Mouse (Mus musculus) midbrain, embryonic 10.5 days (tissue): ENCODE results near the gene Spint4. TPM values are rescaled to one million over a fixed set of nuclear protein-coding genes. Genes with fewer than 3 reads are reported as not detected.

Source experiments
- DNase-seq: peaks from one replicate; pipeline ENCODE4 v3.0.0-alpha.2; 2017; ENCODE audit warnings: low spot score
- H3K27ac ChIP-seq: fragments of 300-500 bp; sonication (generic); replicated peaks from 2 replicates; pipeline ENCODE4 v1.5.1; 2016; ENCODE audit warnings: mild to moderate bottlenecking
- H3K27me3 ChIP-seq: fragments of 300-500 bp; sonication (generic); 2 replicates; pipeline ENCODE4 v1.6.1; 2016; ENCODE audit warnings: low read depth, mild to moderate bottlenecking; ENCODE audit not compliant: poor library complexity, severe bottlenecking
- H3K36me3 ChIP-seq: fragments of 300-500 bp; sonication (generic); 2 replicates; pipeline ENCODE4 v1.6.1; 2016; ENCODE audit warnings: mild to moderate bottlenecking, moderate library complexity
- H3K4me1 ChIP-seq: fragments of 300-500 bp; sonication (generic); 2 replicates; pipeline ENCODE4 v1.6.1; 2016
- H3K4me3 ChIP-seq: fragments of 300-500 bp; sonication (generic); 2 replicates; pipeline ENCODE4 v1.5.1; 2016; ENCODE audit warnings: mild to moderate bottlenecking, moderate library complexity
- H3K9me3 ChIP-seq: fragments of 300-500 bp; sonication (generic); replicated peaks from 2 replicates; pipeline ENCODE4 v1.6.1; 2016; ENCODE audit warnings: mild to moderate bottlenecking
- WGBS: fragments of 180-500 bp; shearing (Covaris S2); methylation state at CpG from one replicate; pipeline ENCODE4 v1.1.7; 2016; 5-methylcytosine and 5-hydroxymethylcytosine counted together
- polyA plus RNA-seq: library from polyadenylated mRNA; unstranded; fragments of >200 nt; fragmentation: Nextera tagmentation; extraction: Ambion mirVana; gene quantifications from 2 replicates; pipeline ENCODE4 v1.2.1, GENCODE M21; 2016

Gene Spint4
- polyA plus RNA-seq, result not detected in 2 replicates

DNA sequence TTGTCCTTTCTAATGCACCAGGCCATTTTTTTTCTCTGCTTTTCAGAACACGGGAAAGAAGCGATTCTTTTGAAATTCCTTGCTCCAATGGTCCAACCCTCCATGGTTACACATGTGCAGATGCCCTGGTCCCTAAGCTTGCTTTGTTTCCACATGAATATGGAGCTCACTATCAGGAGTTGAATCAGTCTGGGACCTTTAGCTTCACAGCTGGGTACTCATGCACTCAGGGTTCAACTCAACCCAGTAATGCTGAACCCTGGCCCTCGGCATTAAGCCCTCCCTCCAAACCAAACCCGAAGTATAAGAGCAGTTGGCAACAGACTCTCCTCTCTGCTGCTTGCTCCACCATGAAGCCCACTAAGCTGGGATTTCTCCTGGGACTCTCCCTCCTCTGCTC lies at the start of gene Spint4:
TSS of gene Spint4 (plus strand) at position 301 of the 400 bp plus-strand sequence.
- 86% methylated on average over 4 of the region's 4 CpGs for WGBS
- Histone ChIP-seq H3K27me3 (no peaks in the 10 kb centered on the region), H3K36me3 (no peaks in the 10 kb centered on the region), H3K4me3 (no peak within 1 kb of the TSS), H3K4me1 (no peaks in the 10 kb centered on the region), H3K9me3 (no peaks in the 10 kb centered on the region), H3K27ac (no peak within 1 kb of the TSS)
- no peak for DNase-seq

DNA sequence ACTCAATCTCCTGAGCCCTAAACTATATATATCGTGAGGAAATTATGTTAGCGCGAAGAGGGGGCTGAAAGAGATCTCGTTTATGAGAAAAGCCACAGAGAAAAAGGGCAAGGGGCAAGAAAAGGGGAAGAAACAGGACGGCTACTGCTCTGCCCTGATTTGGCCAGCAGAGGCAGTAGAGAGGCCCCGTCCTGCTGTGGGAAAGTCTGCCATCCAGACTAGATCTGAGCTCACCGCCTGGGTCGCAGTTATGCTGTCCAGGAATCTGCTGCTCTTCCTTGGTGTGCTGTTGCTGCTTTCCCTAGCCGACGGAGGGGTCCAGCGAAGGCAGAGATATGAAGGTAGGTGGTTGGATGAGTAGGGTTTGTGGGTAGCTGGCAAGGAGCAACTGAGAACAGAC lies 42.4 kb upstream of the Spint4 start, which contains the start of gene Wfdc10:
TSS of gene Wfdc10 (plus strand) at position 189 of the 400 bp plus-strand sequence.
- no peak within 1 kb of the TSS for H3K27ac ChIP-seq
- no peaks in the 10 kb centered on the region for H3K36me3 ChIP-seq
- H3K4me1 ChIP-seq, result 0 out of 2 replicates have a peak, but pooled peaks cover 7% of the 10 kb centered on the region
- no peaks in the 10 kb centered on the region for H3K9me3 ChIP-seq
- 22% methylated on average over 11 of the region's 11 CpGs for WGBS
- no peak within 1 kb of the TSS for H3K4me3 ChIP-seq
- no peaks in the 10 kb centered on the region for H3K27me3 ChIP-seq
- peak; percentile 65 for DNase-seq

DNA sequence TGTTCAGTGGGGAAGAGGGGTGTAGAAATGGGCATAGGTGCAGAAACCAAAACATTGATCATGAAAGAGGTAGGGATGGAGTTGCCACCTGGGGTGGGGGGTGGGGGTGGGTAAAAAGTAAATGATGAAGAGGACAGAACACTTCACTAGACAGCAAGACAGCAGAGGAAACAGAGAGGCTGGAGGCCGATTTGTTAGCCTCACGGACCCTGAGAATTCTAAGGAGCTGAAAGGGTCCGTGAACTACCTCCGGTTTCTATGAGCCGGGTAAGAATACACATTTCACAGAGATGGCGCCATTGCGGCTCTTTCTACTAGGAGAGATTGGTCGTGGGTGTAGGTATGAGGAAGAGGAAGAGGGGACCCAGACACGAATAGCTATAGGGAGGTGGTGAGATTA lies 41.8 kb upstream of the Spint4 start, which contains the start of gene Wfdc9:
TSS of gene Wfdc9 (minus strand) at position 101 of the 400 bp plus-strand sequence.
- Histone ChIP-seq H3K4me1 (0 out of 2 replicates have a peak, but pooled peaks cover 7% of the 10 kb centered on the region), H3K36me3 (no peaks in the 10 kb centered on the region), H3K9me3 (no peaks in the 10 kb centered on the region), H3K27ac (no peak within 1 kb of the TSS), H3K4me3 (no peak within 1 kb of the TSS), H3K27me3 (no peaks in the 10 kb centered on the region)
- DNase-seq, result no peak
- 86% methylated on average over 9 of the region's 9 CpGs for WGBS

DNA sequence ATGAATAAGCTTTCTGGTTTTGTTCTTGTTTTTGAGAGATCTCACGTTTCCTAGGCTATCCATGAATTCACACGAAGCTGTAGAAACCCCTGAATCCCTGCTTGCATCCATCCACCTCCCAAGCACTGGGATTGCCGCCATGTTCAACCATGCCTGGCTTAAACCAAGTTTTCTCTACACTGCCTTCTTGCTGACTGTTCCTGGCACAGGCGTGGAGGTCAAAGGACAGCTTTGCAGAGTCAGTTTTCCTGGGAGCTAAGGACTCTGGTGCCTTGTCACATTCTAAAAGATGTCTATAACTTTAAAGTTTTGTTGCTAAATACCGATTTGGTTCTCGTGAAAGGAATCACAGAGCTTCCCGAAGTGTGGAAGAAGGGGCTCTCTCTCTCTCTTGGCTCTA lies 33.5 kb upstream of the Spint4 start:
- 89% methylated on average over 7 of the region's 7 CpGs for WGBS
- no peaks in the 10 kb centered on the region for H3K27me3 ChIP-seq
- peaks cover 5% of the 10 kb centered on the region; the same call in 1 of the 2 replicates for H3K9me3 ChIP-seq
- H3K4me1 ChIP-seq, result no peaks in the 10 kb centered on the region
- no peaks in the 10 kb centered on the region for H3K36me3 ChIP-seq
- no peak overlapping the region for H3K4me3 ChIP-seq
- no peak overlapping the region for H3K27ac ChIP-seq
- DNase-seq, result no peak

DNA sequence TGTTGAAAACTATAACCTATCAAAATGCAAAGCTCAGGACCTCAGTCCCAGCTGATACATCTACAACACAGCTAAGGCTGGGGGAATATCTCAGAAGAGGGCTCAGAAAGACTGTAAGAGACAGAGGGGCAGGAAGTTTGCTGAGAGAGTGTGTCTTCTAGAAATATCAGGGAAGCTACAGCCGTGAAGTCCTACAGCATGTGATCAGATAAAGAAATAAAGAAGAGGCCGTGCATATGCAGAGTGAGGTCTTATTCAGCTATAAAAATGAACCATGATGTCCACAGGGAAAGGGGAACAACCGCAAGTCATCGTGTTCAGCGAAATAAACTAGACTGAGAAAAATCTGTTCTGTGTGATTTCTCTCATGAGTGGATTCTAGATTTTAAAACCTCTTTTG lies 28.0 kb upstream of the Spint4 start:
- Histone ChIP-seq H3K27ac (no peak overlapping the region), H3K27me3 (no peaks in the 10 kb centered on the region), H3K4me1 (no peaks in the 10 kb centered on the region), H3K4me3 (no peak overlapping the region), H3K36me3 (no peaks in the 10 kb centered on the region), H3K9me3 (peaks cover 5% of the 10 kb centered on the region; the same call in 1 of the 2 replicates)
- 86% methylated on average over 5 of the region's 5 CpGs for WGBS
- no peak for DNase-seq

DNA sequence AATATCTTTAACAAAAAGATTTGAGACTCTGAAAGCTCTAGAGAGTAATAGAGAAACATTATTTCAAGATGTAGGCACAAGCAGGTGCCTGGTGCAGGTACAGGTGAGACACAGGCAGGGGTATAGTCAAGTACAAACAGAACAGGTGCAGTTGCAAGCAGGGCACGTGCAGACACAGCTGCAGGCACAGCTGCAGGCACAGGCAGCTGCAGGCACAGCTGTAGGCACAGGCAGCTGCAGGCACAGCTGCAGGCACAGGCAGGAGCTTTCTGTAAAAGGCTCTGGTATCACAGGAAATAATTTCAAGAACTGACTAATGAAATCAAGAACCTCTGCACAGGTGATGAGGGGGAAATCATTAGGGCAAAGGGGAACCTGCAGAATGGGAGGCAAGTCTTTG lies 27.4 kb upstream of the Spint4 start:
- WGBS, result 33% methylated on average over 1 of the region's 1 CpGs
- Histone ChIP-seq H3K27ac (no peak overlapping the region), H3K9me3 (peaks cover 5% of the 10 kb centered on the region; the same call in 1 of the 2 replicates), H3K36me3 (no peaks in the 10 kb centered on the region), H3K27me3 (no peaks in the 10 kb centered on the region), H3K4me1 (no peaks in the 10 kb centered on the region), H3K4me3 (no peak overlapping the region)
- no peak for DNase-seq

DNA sequence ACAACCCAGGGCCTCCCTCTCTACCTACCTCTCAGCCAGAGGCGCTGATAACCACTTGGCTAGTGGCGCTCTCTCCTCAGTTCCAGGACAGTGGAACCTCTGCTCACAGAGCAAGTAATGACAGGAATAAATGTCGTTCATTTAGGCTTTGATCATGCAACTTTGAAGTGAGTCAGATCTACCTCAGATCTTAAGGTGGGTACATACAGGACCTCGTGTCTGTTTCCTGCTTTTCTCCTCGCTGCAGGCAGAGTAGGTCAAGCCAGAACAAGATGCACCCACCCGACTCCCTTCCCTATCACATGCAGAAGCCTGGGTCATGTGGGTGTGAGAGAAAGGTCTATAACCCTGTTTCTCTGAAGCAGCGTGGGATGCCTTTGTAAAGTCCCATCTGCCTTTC lies 24.3 kb upstream of the Spint4 start, which contains the start of gene Wfdc11:
TSS of gene Wfdc11 (minus strand) at position 101 of the 400 bp plus-strand sequence.
- no peak for DNase-seq
- no peak within 1 kb of the TSS for H3K4me3 ChIP-seq
- peaks cover 4% of the 10 kb centered on the region for H3K4me1 ChIP-seq
- no peak within 1 kb of the TSS for H3K27ac ChIP-seq
- no peaks in the 10 kb centered on the region for H3K9me3 ChIP-seq
- H3K36me3 ChIP-seq, result no peaks in the 10 kb centered on the region
- no peaks in the 10 kb centered on the region for H3K27me3 ChIP-seq
- 83% methylated on average over 7 of the region's 7 CpGs for WGBS

DNA sequence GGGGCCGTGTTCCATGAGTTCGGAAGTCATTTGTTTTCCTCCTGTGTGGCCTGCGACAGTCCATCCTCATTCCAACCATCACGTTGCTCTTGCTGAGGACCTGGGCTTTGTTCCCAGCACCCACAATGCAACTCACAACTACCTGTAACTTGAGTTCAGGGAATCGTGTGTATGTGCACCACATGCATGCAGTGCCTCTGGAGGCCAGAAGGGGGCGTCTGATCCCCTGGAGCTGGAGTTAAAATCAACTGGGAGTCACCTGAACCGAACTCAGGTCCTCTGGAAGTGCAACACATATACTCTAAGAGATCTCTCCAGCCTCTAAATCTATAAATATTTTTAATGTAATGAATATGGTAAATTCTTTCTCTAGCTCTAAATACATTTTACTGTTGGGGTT lies 22.2 kb upstream of the Spint4 start:
- H3K27me3 ChIP-seq, result no peaks in the 10 kb centered on the region
- no peak overlapping the region for H3K27ac ChIP-seq

DNA sequence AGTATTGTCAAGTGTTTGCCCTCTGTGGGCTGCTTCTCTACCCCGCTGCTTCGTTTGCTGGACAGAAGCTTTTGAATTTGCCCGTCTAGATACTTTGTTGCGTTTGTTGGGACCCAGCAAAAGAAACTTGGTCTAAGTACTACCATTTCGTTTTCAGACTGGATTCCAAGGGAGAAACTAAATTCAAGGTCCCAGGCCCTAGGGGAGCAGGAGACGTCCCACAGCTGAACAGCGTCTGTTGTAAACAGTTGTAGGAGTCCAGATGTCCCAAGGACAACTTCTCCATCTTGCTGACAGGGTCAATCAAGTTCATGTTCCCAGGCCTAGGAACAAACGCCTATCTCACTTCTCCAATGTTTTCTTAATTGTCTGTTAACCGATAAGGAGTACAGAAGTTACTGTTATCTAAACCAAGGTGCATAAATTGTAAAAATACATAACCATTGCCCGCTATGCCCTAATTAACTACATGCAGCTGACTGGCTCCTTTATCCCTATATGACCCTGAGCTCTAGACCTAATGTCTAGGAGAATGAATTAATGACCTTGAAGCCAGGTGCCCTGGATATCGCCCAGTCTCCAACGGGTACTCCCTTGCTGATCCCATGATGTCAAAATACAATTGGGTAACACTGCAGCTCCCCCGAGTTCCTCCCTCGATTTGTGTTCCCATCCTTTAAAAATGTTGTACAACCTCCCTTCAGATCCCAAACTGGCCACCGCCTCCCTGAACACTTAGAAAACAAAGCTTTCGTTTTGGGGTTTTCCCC lies 21.2 kb upstream of the Spint4 start:
- H3K4me3 ChIP-seq, result no peak overlapping the region
- H3K36me3 ChIP-seq, result no peaks in the 10 kb centered on the region
- no peak for DNase-seq
- WGBS, result 87% methylated on average over 16 of the region's 16 CpGs
- no peaks in the 10 kb centered on the region for H3K9me3 ChIP-seq
- no peak overlapping the region for H3K27ac ChIP-seq
- no peaks in the 10 kb centered on the region for H3K27me3 ChIP-seq
- peaks cover 11% of the 10 kb centered on the region for H3K4me1 ChIP-seq

More for the DNA sequence above, 22.2 kb upstream of the Spint4 start:
- 82% methylated on average over 7 of the region's 7 CpGs for WGBS
- H3K4me3 ChIP-seq, result no peak overlapping the region
- H3K36me3 ChIP-seq, result no peaks in the 10 kb centered on the region
- H3K4me1 ChIP-seq, result peaks cover 11% of the 10 kb centered on the region
- DNase-seq, result no peak
- no peaks in the 10 kb centered on the region for H3K9me3 ChIP-seq

DNA sequence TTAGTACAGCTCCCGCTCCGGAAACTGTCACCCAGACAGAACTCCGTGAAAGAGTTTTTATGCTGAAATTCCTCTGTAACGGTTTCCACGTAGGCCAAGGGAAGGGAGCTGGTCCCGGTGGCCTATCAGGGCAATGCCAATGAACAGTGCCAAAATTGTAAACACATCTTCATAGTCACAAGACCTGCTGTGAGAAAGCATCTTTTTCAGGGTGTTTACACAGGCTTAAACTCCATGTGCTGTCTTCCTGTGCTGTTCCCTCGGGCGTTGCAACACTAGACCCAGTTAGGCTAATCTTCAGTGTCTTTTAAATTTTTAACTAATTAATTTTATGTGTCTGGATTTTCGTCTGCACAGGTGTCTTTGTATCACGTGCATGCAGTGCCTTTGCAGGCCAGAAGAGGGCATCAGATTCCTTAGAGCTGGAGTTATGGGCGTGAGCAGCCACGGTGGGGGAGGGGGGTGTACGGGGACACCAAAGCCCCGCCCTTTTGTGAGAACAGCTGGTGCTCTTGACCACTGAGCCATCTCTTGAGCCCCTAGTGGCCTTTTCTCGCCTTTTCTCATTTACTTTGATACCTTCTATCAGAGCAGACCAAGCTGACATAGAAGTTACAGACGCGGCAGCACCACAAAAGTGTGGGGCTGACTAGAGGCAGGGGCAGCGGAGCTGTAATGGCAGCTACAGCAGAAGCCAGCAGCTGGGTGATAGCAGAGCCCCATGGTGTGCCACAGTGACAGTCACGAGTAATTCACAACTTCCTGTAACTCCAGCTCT lies 19.3 kb upstream of the Spint4 start:
- DNase-seq, result peak; percentile 82
- no peaks in the 10 kb centered on the region for H3K9me3 ChIP-seq
- 24% methylated on average over 19 of the region's 19 CpGs for WGBS
- H3K4me1 ChIP-seq, result peaks cover 11% of the 10 kb centered on the region
- no peaks in the 10 kb centered on the region for H3K36me3 ChIP-seq
- peak overlapping the region; percentile 43 for H3K4me3 ChIP-seq
- no peaks in the 10 kb centered on the region for H3K27me3 ChIP-seq
- peak overlapping the region; percentile 59; the same call in 1 of the 2 replicates for H3K27ac ChIP-seq

DNA sequence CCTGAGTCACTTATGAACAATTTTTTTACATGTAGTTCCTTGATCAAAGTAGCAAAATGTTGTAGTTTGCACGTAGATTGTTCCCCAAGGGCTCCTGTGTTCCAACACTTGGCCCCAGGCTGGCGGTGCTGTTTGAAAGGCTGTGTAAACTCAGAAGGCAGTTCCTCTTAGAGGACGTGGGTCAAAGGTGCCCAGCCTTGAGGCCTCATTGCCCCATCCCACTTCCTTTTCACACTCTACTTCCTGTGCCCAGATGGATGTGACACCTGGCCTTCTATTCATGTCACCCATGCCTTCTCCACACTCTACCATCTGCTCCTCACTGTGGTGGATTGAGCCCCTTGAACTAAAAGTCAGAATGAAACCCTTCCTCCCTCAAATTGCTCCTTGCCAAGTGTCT lies 18.4 kb upstream of the Spint4 start:
- no peak overlapping the region for H3K4me3 ChIP-seq
- no peaks in the 10 kb centered on the region for H3K9me3 ChIP-seq
- H3K27ac ChIP-seq, result no peak overlapping the region
- H3K4me1 ChIP-seq, result peaks cover 11% of the 10 kb centered on the region
- 60% methylated on average over 3 of the region's 3 CpGs for WGBS
- H3K36me3 ChIP-seq, result no peaks in the 10 kb centered on the region
- no peak for DNase-seq
- no peaks in the 10 kb centered on the region for H3K27me3 ChIP-seq

DNA sequence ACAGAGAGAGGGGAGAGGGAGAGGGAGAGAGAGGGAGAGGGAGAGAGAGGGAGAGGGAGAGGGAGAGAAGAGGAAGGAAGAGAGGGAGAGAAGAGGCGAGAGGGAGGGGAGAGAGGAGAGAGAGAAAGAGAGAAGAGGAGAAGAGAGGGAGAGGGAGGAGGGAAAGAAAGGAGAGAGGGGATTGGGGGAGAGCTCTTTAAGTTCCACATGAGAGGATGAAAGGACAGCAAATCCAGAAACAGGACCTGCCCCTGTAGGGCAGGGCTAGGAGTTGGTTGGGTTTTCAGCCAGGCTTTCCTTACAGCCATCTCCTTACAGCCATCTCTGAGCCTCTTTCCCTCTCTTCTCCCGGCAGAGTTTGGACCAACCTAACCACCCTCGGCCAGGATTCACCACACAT lies 13.5 kb upstream of the Spint4 start, which contains the start of gene Wfdc13:
TSS of gene Wfdc13 (plus strand) at position 301 of the 400 bp plus-strand sequence.
- Histone ChIP-seq H3K36me3 (no peaks in the 10 kb centered on the region), H3K4me3 (no peak within 1 kb of the TSS), H3K27ac (no peak within 1 kb of the TSS), H3K9me3 (no peaks in the 10 kb centered on the region), H3K4me1 (no peaks in the 10 kb centered on the region), H3K27me3 (no peaks in the 10 kb centered on the region)
- DNase-seq, result no peak
- 65% methylated on average over 3 of the region's 3 CpGs for WGBS
